Mouse (Mus musculus) adrenal gland, postnatal 4 days (tissue): ENCODE measurements at regions not wholly inside any gene's neighbourhood (a gene's known extent, or its start where the extent isn't known, plus 50 kb on each side); places are given as distances from the start of the nearest gene placed in this dataset.

Experiments used
- DNase-seq, 2 experiments: peaks; one replicate each; pipeline ENCODE4 v3.0.0; 2021 to 2022; ENCODE audit warnings: low spot score in 2 of 2, mixed read lengths in 2 of 2

DNA sequence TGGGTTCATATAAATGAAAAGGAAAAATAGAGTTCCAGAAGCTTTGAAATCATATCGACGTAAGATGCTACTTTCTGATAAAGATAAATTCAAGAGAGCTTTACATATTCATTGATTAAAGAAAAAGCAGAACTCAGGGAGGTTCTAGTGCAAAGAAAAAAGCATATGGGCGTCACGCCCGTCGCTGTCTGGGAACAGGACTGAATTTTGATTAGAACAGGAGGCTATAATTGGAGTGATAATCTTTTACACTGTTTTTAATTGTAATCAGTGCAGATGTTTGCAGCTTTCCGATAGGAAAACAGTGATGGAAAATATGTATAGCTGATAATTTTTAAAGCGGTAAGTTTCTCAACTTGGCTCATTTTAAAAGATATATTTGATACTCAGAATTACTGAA lies 428.2 kb upstream of the Ccnh start:
- DNase-seq: no peak

DNA sequence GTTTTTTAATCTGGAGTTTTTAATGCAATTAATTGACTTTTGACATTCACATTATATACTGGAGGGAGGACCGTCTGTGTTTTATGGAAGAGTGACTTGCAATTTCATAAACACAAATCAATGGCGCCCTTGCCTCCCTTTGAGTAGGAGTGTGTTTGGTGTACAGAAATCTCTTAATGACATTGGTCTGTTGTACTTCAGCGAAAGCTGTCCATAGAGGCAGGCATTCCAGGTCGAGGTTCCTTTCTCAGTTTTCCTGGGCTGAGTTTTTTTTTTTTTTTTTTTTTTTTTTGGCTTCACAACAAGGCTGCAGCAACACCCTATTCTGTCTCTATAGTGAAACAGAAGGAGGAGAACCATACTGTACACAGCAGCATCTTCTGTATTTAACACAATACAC lies 427.4 kb upstream of the Ccnh start:
- no peak for DNase-seq

DNA sequence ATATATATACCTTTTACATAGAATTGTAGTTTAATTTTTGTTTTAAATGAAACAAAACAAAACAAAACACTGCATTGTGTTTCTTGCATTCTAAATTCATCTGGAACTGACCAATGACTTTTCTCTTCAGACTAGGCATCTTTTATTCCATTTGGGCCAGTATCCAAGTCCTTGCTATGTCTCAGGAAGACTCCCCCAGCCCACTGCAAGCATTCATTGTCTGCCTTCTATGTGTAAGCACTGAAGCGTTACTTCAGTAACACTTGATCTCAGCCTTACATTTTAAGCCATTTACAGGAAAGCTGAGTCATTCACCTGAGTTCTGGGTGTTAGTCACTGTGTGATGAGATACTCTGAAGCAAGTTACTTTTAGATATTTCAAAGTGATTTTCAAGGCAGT lies 425.3 kb upstream of the Ccnh start:
- no peak for DNase-seq

DNA sequence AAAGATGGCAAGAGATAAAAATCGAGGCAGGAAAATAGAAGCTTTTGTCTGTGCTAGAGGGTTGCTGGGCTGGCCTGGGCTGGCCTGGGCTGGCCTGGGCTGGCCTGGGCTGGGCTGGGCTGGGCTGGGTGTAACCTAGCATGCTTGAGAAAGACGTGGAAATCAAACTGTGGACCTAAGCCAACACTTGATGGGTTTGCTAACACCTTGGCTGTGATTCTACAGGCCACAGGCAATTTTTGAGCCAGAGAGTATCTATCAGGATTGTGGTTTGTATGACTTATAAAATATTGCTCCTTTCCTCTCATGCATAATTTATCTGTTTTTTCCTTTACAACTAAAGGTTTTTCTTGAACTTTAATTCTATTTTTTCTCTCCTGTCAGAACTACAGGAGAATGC lies 417.3 kb upstream of the Ccnh start:
- no peak for DNase-seq

DNA sequence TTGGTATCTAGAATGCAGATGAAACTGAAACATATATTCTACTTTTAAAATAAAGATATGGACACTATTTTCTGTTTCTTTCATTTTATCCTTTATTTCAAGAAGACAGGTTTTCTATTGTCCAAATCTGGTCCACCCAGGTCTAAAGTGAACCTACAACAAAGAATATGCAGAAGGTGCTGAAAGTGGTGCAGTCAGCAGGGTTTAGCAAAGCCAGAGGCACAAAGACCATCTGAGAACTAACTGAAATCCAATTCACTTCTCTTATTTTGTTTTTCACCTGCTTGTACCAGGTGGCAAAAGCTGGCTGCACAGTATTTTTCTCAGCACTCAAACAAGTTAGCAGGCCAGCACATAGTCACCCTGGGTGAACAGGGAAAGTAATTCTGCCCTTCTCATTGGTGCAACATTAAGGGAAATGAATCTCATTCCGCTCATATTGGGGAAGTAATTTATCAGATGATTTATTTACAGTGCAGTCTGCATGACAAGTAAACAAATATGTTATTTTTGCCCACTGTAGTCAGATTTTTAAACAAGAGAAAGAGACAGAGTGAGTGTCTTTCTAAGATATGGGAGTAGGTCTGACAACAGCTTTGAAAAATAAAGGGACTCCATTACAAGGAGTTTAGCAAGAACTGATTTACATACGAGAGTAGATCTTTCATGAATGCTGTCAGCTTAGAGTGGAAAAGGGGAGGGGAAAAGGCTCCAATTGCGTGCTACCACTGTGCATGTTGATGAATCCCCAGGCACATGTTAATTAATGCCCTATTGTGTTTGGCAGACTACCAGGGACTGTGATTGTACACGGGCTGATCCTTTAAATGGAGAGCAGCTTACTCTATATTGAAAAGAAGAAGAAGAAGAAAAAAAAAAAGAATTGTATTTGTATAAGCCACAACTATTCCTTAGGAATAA lies 405.9 kb upstream of the Ccnh start:
- no peak for DNase-seq

DNA sequence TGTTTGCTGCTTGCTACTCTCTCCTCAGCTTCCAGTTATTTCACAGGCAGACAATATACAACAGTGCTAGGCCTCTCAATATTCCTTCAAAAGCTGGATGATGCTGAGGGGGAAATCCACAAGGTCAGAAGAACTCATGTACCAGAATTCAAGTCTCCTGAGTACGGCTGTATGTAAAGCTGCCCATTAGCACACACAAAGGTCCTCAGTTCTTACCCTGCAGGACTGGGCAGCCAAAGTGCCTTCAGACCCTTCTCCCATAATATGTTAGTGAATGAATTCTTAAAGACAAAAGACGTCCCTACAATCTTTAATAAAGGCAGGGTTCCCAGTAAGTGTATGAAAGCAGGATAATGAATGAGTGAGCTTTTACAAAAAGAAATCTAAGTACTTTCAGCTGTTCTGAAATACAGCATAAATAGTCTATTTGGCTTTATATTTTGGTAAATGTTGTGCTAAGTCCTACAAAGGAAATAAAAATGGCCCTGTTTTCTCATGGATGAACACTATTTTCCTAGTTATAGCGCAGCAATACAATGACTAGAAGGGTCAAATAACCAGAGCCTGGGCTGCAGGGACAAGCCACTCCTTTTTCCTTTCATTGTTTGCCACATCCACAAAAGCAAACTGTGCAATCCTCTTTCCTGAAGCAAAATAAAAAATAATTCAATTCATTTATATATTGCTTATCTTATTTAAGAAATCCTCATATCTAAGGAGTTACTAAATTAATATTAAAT lies 384.8 kb upstream of the Ccnh start:
- DNase-seq: no peak

DNA sequence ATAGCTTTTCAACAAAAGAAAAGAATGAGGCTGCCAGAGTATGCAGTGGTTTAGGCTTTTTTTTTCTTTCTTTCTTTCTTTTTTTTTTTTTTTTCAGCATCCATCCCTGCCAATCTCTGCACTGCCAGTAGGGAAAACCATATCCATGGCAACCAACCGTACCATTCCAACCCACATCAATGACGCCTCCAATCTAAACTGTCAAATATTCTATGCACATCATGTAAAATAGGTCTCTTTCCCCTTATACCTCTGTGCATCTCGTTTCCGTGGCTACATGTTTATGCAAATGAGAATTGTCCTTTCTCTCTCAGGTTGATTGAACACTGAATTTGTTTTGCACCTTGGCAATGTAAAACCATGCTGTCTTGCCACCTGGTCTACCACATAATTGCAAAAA lies 384.0 kb upstream of the Ccnh start:
- no peak for DNase-seq

DNA sequence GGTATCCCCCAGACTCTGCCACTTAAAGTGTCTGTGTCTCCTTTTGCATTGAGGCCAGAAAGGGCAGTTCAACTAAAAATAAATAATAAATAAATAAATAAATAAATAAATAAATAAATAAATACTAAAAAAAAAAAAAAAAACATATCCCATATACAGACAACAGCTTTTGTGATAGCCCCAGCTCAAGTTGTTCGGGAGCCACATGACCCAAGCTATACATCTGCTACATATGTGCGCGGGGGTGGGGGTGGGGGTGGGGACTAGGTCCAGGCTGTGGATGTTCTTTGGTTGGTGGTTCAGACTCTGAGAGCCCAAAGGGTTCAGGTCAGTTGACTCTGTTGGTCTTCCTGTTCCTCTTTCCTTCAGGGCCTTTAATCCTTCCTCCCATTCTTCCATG lies 379.6 kb upstream of the Ccnh start:
- no peak for DNase-seq
